Mouse (Mus musculus) liver, postnatal 0 days (tissue): ENCODE data around the gene Arpc1a. TPM values are rescaled to one million over a fixed set of nuclear protein-coding genes. Genes with fewer than 3 reads are reported as not detected.
"Not testable (repeated sequence)": the region's sequence is repeated elsewhere in the genome, so short reads cannot be mapped to it uniquely, and the experiment has no call there.

ENCODE experiments used
- ATAC-seq: fragments of 200-750 bp; cut with Nextera tagmentation; 2 replicates; pipeline ENCODE4 v1.8.0; 2017; ENCODE audit warnings: mild to moderate bottlenecking, moderate library complexity
- DNase-seq: peaks from one replicate; pipeline ENCODE4 v3.0.0-alpha.2; 2016
- H3K27ac ChIP-seq: fragments of 300-500 bp; sonication (generic); 2 replicates; pipeline ENCODE4 v1.5.1; 2014; ENCODE audit warnings: antibody characterized with exemption, moderate library complexity, mild to moderate bottlenecking, low read depth
- H3K27me3 ChIP-seq: fragments of 300-500 bp; sonication (generic); 2 replicates; pipeline ENCODE4 v1.6.1; 2014; ENCODE audit warnings: low read length, control low read depth, mixed read lengths; ENCODE audit not compliant: insufficient read depth
- H3K36me3 ChIP-seq: fragments of 300-500 bp; sonication (generic); replicated peaks from 2 replicates; pipeline ENCODE4 v1.6.1; 2014; ENCODE audit warnings: mild to moderate bottlenecking, control low read depth, low read length, moderate library complexity, mixed read lengths; ENCODE audit not compliant: insufficient read depth
- H3K4me1 ChIP-seq: fragments of 300-500 bp; sonication (generic); 2 replicates; pipeline ENCODE4 v1.6.1; 2014; ENCODE audit warnings: antibody characterized with exemption, mild to moderate bottlenecking, control low read depth; ENCODE audit not compliant: insufficient read depth
- H3K4me2 ChIP-seq: fragments of 300-500 bp; sonication (generic); 2 replicates; pipeline ENCODE4 v1.6.1; 2014; ENCODE audit warnings: low read depth, mild to moderate bottlenecking, low read length, moderate library complexity, mixed read lengths
- H3K4me3 ChIP-seq: fragments of 300-500 bp; sonication (generic); 2 replicates; pipeline ENCODE4 v1.5.1; 2014; ENCODE audit warnings: low read depth, low read length
- H3K9ac ChIP-seq: fragments of 300-500 bp; sonication (generic); replicated peaks from 2 replicates; pipeline ENCODE4 v1.6.1; 2014; ENCODE audit warnings: mild to moderate bottlenecking, moderate library complexity
- H3K9me3 ChIP-seq: fragments of 300-500 bp; sonication (generic); 2 replicates; pipeline ENCODE4 v1.6.1; 2016; ENCODE audit warnings: mild to moderate bottlenecking, control low read depth, low read length, mixed read lengths
- CTCF ChIP-seq: sonication (generic); IDR thresholded peaks from 2 replicates; pipeline ENCODE4 v1.5.1; 2016; ENCODE audit warnings: antibody characterized with exemption, low read depth
- EP300 ChIP-seq: IDR thresholded peaks from 2 replicates; pipeline ENCODE4 v1.6.1; 2016; ENCODE audit warnings: antibody characterized with exemption, low read depth, mild to moderate bottlenecking
- WGBS: fragments of 180-500 bp; shearing (Covaris S2); extraction: QIAGEN DNeasy Blood & Tissue Kit; methylation state at CpG from one replicate; pipeline ENCODE4 v1.1.7; 2014; ENCODE audit not compliant: insufficient replicate concordance; 5-methylcytosine and 5-hydroxymethylcytosine counted together
- polyA plus RNA-seq: library from polyadenylated mRNA; unstranded; fragments of >200 nt; fragmentation: Nextera tagmentation; extraction: Ambion mirVana; gene quantifications from 2 replicates; pipeline ENCODE4 v1.2.1, GENCODE M21; 2015

The Arpc1a gene
- 49.1 and 51.1 TPM in 2 replicates for polyA plus RNA-seq

- Histone ChIP-seq H3K4me1 (peaks cover 11% of the 10 kb centered on the region), H3K27ac (peak within 1 kb of the TSS; percentile 85), H3K9me3 (no peaks in the 10 kb centered on the region), H3K36me3 (peaks cover 7% of the 10 kb centered on the region; the same call in 1 of the 2 replicates), H3K9ac (peak within 1 kb of the TSS; percentile 96), H3K4me3 (peak within 1 kb of the TSS; percentile 94), H3K27me3 (no peaks in the 10 kb centered on the region), H3K4me2 (peak within 1 kb of the TSS; percentile 93)
- 2% methylated on average over 52 of the region's 54 CpGs for WGBS
- DNase-seq (peak; percentile 96), ATAC-seq (peak; percentile 97)
- TF ChIP-seq EP300 (no peak), CTCF (0 out of 2 replicates have a peak, but pooled peaks have one; percentile 3)
Observed at GRCm38 (mm10) chr5:145083632-145084451, at the start of gene Arpc1a, which contains the start of gene Kpna7. Arpc1a (plus strand) TSS chr5:145083830. Kpna7 (minus strand) TSS chr5:145084030.

- 41% methylated on average over 4 of the region's 4 CpGs for WGBS
- Histone ChIP-seq H3K27ac (no peak overlapping the region), H3K4me1 (no peaks in the 10 kb centered on the region), H3K27me3 (no peaks in the 10 kb centered on the region), H3K9ac (no peak overlapping the region), H3K9me3 (no peaks in the 10 kb centered on the region), H3K4me3 (no peak overlapping the region), H3K4me2 (no peak overlapping the region), H3K36me3 (no peaks in the 10 kb centered on the region)
- DNase-seq: peak; percentile 33
- TF ChIP-seq EP300: no peak
- TF ChIP-seq CTCF: peak; percentile 53
- ATAC-seq: no peak
Observed at GRCm38 (mm10) chr5:145041628-145042027, 42.0 kb upstream of the Arpc1a start.

GRCm38 (mm10) chr5:145042690-145043089 lies 40.9 kb upstream of the Arpc1a start, which contains the start of gene 1700018F24Rik:
1700018F24Rik (plus strand) TSS chr5:145042990.
- not testable (repeated sequence) for H3K4me1 ChIP-seq, H3K36me3 ChIP-seq, H3K27me3 ChIP-seq, H3K27ac ChIP-seq, H3K9me3 ChIP-seq, DNase-seq, ATAC-seq, H3K9ac ChIP-seq, H3K4me2 ChIP-seq, H3K4me3 ChIP-seq
- WGBS: 44% methylated on average over 3 of the region's 3 CpGs

DNA sequence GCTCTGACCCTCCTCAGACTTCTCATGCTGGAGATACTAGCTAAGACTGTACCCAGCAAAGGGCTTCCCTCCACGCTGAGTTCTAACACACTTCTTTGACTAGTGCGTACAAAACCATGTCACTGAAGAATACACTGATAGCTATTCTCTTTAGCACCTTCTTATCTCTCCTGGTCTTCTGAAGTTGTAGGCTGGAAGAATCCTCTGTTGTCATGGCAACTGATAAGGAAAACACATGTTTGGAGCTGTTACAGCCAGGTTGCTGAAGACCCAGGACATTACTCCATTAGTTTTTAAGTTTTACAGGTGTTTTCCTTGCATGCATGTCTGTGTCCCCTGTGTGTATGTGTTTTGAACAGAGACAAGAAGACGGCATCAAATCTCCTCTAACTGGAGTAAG lies 29.4 kb upstream of the Arpc1a start:
- DNase-seq, H3K4me2 ChIP-seq, H3K9ac ChIP-seq, H3K27ac ChIP-seq, H3K4me3 ChIP-seq, H3K4me1 ChIP-seq, H3K27me3 ChIP-seq, H3K36me3 ChIP-seq, ATAC-seq, H3K9me3 ChIP-seq: not testable (repeated sequence)
- WGBS: 47% methylated on average over 3 of the region's 3 CpGs

DNA sequence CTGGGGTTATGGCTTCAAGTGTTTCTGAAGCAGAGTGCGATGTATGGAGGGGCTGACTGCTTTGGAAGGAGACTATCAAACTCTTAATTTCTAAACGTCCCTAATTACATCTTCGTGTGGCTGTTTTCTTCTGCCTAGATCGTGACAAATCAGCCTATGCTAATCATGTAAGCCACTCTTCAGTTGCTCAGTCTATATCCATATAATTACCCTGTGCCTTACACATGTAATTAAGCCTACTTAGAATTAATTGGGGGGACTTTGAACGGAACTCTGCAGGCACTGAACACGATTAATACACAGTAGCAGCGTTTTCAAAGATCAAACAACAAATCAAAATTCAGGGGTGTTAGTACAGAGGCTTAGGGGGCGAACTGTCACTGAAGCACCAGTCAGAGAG lies 25.7 kb upstream of the Arpc1a start:
- WGBS: 80% methylated on average over 8 of the region's 8 CpGs
- no peaks in the 10 kb centered on the region for H3K27me3 ChIP-seq
- H3K9ac ChIP-seq: no peak overlapping the region
- H3K4me3 ChIP-seq: no peak overlapping the region
- no peaks in the 10 kb centered on the region for H3K36me3 ChIP-seq
- H3K27ac ChIP-seq: no peak overlapping the region
- H3K4me2 ChIP-seq: no peak overlapping the region
- no peaks in the 10 kb centered on the region for H3K9me3 ChIP-seq
- DNase-seq (no peak), ATAC-seq (no peak)
- no peaks in the 10 kb centered on the region for H3K4me1 ChIP-seq
- no peak for TF ChIP-seq CTCF
- TF ChIP-seq EP300: no peak

- no peaks in the 10 kb centered on the region for H3K9me3 ChIP-seq
- WGBS: 82% methylated on average over 7 of the region's 7 CpGs
- TF ChIP-seq CTCF: no peak
- no peak for TF ChIP-seq EP300
- no peaks in the 10 kb centered on the region for H3K36me3 ChIP-seq
- H3K9ac ChIP-seq: no peak overlapping the region
- no peaks in the 10 kb centered on the region for H3K4me1 ChIP-seq
- no peak overlapping the region for H3K4me3 ChIP-seq
- no peaks in the 10 kb centered on the region for H3K27me3 ChIP-seq
- ATAC-seq (no peak), DNase-seq (no peak)
- H3K27ac ChIP-seq: no peak overlapping the region
- no peak overlapping the region for H3K4me2 ChIP-seq
Observed at GRCm38 (mm10) chr5:145058722-145059121, 24.9 kb upstream of the Arpc1a start.
